Mouse (Mus musculus) induced T-regulatory cell, adult 2 months (primary cell): ENCODE results near the gene Gm7951.
"Not testable (repeated sequence)": the region's sequence is repeated elsewhere in the genome, so short reads cannot be mapped to it uniquely, and the experiment has no call there.

Source experiments
- DNase-seq: peaks from one replicate; pipeline ENCODE4 v3.0.0-alpha.2; 2012; ENCODE audit warnings: low read depth

The Gm7951 gene

DNA sequence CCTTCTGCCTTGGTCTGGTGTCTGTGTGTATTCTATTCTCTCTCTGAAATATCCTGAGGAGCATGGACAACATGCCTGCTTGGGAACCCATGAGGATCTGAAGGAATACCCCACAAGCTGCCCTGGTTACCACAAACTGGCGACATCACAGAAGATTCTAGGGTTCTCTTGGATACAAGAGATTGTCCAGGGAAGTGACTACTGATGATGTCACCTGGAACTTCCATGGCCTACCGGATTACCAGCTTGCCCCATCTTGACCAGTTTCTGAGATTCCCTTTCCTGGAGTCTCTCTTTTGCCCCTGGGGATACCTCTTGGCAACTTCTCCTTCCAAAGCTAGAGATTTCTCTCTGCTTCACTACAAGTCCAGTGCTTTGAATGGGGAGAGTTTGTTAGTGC, at the start of gene Gm7951:
Gm7951 (minus strand) TSS at position 101 of the 400 bp plus-strand sequence.
- DNase-seq: not testable (repeated sequence)

GRCm38 (mm10) chr14:42162522-42162921, 45.4 kb upstream of the Gm7951 start, which contains the start of gene Gm17027:
Gene Gm17027, minus strand, starts transcription at chr14:42162622.
- DNase-seq: not testable (repeated sequence)

DNA sequence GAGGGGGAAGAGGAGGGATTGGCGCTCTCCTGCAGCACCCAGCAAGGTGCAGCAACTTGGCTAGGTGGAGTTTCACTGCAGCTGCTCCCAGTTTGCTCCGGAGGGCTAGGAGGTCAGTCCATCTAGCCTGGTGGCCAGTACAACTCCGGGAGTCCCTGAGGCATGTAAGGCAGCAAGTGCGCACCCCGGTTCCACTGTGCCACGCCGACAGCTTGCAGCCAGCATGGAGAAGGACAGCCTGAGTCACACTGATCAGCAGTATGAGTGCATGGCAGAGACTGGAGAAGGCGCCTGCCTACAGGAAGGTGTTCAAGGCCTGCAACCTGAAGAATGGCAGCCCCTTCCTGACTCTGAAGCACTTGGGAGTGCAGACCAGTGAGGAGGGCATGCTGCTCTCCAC, 17.4 kb upstream of the Gm7951 start:
- not testable (repeated sequence) for DNase-seq

DNA sequence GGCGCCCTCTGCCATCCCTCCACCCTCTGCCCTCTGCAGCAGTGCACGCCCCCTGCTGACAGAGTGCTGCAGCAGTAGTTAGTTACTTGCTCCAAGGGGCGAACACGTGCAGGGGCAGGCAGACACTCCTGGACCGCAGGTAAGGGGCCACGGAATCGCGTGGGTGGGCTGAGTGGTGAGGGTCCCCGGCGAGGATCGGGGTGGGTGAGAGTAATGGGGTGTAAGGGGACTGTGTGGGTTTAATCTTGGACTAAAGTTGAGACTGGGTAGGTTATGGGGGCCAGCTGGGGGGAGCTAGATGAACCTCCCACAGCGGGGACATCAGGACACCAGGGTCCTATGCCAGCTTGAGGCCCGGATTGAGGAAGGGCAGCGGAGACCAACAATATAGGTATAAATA, 16.6 kb upstream of the Gm7951 start:
- not testable (repeated sequence) for DNase-seq
